Mouse (Mus musculus) left cerebral cortex, postnatal 25 days (tissue): ENCODE results near the gene Ppip5k2. TPM values are rescaled to one million over a fixed set of nuclear protein-coding genes. Genes with fewer than 3 reads are reported as not detected.
A peak's percentile ranks its signal among the peaks of the same experiment; 100 is the strongest.

Experiments used
- DNase-seq, 2 experiments: peaks; one replicate each; pipeline ENCODE4 v3.0.0; 2022; ENCODE audit warnings: low spot score in 2 of 2, mixed read lengths in 1 of 2
- intact Hi-C: fragments of 180-260 bp; cut with DNase I; formaldehyde crosslinking; loops from one replicate; pipeline ENCODE4 v1.15.1; 2025
- total RNA-seq, 2 experiments: library from RNA; stranded (reverse); gene quantifications; 2 replicates each; pipeline ENCODE4 v1.2.3; 2021

The Ppip5k2 gene
- total RNA-seq, 2 experiments from 2014 or later, result 20.9 to 26.4 TPM

GRCm38 (mm10) chr1:97761477-97761876 lies 8.7 kb downstream of the Ppip5k2 start:
- intact Hi-C loops, result no loop called here
- no peak for DNase-seq

GRCm38 (mm10) chr1:97760598-97760997 lies 9.6 kb downstream of the Ppip5k2 start:
- intact Hi-C loops, result no loop called here
- DNase-seq, result no peak

GRCm38 (mm10) chr1:97759841-97760240 lies 10.4 kb downstream of the Ppip5k2 start:
- no peak for DNase-seq
- intact Hi-C loops, result no loop called here

- DNase-seq, result no peak
- intact Hi-C loops, result no loop called here
Observed at GRCm38 (mm10) chr1:97754392-97754791, 15.8 kb downstream of the Ppip5k2 start.

DNA sequence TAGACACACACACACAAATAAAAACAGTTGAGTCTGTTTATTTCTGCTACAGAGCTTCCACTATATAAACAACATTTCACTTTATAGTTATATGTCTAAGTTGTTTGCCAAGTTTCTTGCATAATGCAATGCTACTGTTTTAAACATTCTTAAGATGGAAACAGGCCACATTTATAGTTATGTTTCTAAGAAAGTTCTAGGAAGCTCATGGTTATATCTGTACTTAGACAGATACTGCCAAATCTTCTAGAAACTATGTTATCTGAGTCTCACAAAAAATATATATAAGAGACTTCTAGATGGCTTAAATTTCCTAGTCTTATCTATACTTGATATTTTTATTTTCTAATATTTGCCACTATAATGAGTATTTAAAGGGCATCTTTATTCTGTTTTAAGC lies 17.0 kb downstream of the Ppip5k2 start:
- intact Hi-C loops, result no loop called here
- no peak for DNase-seq

DNA sequence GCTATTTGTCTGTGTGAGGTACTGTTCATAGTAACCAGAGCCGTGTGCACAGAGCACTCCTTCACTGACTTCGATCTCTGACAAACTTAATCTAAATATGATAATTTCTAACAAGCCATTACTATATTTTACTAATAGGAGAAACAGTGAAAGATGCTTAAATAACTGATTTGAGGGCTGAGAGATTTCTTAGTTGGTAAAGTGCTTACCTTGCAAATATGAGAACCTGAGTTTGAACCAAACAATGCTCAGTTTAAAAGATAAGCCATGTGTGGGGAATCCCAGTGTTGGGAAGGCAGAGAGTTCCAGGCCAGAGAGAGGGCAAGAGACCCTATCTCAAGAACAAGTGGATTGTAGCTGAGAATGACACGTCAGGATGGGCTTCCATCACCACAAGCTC lies 22.0 kb downstream of the Ppip5k2 start:
- DNase-seq, result no peak
- intact Hi-C loops, result no loop called here

GRCm38 (mm10) chr1:97746261-97746660 lies 23.9 kb downstream of the Ppip5k2 start:
- intact Hi-C loops, result no loop called here
- no peak for DNase-seq

DNA sequence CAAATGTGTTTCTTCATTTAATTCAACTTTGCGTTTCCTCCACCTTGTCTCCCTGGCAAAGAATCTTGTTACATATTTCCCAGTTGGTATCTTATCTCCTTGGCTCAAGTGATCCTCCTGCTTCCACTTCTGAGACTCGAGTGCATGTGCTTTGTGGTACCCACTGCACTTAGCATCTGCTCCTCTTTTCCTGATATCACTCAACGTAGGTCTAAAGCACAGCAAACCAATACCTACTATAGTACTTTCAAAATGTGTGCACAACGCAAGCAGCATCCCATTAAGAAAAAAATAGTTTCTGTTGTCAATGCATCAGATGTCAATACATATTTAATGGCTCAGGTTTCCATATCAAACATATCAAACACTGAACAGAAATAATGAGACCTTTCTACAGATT lies 24.5 kb downstream of the Ppip5k2 start:
- intact Hi-C loops, result no loop called here
- DNase-seq, result no peak

DNA sequence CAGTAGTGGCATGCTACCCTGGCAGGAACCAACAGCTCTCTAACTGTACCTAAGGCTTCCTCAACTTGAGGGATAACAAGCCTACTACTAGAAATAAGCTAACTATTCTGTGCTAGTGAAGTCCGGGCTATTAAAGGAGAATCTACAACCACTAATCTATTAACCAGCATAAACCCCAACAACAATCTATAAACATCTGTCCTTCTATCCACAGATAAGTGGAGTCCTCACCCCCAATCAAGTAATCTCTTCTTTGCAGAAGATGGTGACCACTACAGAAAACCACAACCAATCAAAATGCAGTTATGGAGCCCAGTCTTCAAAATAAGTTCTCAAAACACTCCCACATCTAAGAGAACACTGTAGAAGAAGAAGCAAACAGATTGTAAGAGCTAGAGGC lies 27.1 kb downstream of the Ppip5k2 start:
- intact Hi-C loops, result no loop called here
- DNase-seq, result no peak

- intact Hi-C loops, result no loop called here
Observed at GRCm38 (mm10) chr1:97729339-97729738, 40.9 kb downstream of the Ppip5k2 start.

DNA sequence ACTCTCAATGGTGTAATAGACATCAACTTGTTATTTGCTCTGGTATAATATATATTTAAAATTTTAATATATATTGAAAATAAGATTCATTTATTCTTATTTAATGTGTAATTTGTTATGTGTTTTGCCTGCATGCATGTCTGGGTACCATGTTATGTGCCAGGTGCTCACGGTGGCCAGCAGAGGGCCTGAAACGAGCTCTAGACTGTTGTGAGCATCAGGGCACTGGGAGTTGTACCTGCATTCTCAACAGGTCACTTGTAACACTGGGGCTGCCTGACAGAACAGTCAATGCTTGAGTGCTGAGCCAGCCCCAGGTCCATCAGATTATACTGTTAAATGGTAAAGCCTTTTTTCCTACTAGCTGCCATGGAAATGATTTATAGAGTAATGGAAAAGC lies 43.5 kb downstream of the Ppip5k2 start:
- no peak for DNase-seq
- intact Hi-C loops, result no loop called here

More at GRCm38 (mm10) chr1:97729339-97729738, 40.9 kb downstream of the Ppip5k2 start:
- DNase-seq, result no peak

- no peak for DNase-seq
- intact Hi-C loops, result no loop called here
Observed at GRCm38 (mm10) chr1:97718440-97718839, 51.8 kb downstream of the Ppip5k2 start.

DNA sequence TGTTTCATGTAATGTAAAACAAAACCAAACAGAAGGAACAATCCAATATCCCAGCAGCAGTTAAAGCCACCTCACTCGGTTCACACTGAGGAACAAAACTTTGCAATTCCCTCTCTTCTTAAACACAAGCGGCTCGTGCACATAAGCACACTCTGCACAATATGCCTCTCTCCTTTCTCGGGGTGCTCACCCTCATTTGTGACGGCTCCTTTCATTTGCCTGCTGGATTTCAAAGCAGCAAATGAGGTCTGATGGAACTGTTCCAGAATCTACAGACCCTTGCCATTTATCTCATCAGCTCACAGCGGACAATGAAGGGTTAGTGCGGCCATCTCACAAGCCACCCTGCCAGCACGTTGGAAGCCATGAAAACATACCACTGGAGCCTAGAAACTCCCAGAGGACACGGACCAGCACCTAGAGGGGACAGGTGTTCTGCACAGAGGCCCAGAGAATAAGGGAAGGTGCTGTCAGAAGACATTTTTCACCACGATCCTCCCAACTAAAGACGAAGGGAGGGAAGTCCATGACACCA lies 55.8 kb downstream of the Ppip5k2 start:
- DNase-seq, result no peak

DNA sequence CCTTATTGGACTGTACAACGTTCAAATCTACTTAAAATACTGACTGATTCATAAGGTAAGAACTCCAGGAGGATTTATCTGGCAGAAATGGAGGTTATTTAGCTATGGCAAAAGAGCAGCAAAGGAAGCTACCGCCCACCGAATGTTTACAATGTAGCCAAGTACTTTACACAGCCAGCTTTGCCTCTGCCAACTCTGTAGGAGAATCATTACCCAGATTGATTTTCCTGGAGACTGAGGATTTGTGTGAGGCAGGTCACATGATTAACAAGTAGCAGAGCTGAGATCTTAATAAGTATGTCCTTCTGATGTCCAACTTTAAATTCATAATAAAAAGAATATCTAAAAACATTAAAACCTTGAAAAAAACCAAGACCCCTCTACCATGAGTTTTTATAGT lies 59.7 kb downstream of the Ppip5k2 start:
- intact Hi-C loops, result no loop called here
- DNase-seq, result no peak

More for the DNA sequence above, 55.8 kb downstream of the Ppip5k2 start:
- intact Hi-C loops, result no loop called here

GRCm38 (mm10) chr1:97705389-97705788 lies 64.8 kb downstream of the Ppip5k2 start:
- DNase-seq, result no peak

DNA sequence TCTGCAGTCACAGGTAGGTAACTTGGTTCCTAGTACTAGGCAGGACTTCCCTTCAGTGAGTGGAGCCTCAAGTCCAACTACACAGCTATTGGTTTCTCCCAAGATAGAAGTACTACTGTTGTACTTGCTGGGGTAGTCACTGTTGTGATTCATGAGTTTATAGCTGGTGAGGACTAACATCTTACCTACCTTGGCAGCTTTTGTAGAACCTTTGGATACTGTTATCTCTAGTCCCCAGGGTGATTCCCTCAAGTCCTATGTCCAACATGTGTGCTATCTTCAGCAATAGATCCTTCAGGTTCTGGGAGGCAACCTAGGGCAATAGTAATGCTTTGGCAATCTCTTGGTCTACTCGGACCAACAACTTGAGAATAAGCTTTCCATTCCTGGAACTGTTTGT lies 65.6 kb downstream of the Ppip5k2 start:
- intact Hi-C loops, result no loop called here
- DNase-seq, result no peak

More at GRCm38 (mm10) chr1:97705389-97705788, 64.8 kb downstream of the Ppip5k2 start:
- intact Hi-C loops, result no loop called here

DNA sequence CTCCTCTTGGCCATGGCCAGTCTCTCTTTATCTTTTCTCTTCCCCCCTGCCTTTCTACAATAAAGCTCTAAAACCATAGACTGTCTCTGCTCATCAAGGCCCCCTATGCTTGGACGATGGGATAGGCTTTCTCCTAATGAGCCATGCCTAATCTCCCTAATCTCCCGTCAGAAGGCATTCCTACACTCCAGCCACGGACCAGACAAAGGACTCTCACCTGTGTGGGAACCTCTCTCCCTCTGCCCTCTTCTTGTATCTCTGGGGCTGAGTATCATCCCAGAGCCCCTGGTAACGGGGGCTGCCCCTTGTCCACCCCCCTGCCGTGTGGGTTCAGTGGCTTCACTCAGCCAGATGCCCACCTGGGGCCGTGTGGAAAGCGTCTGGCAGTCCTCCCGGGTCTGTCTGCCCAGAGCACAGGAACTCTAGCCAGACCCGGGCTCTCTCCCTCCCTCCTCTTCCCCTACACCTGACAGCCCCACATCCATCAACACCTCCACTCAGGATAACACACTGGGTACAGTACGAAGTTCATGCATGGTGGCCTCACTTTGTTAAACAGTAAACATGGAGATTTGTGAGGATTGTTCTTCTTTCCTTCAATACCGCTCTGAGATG lies 71.1 kb downstream of the Ppip5k2 start:
- DNase-seq, result no peak
- intact Hi-C loops, result no loop called here

GRCm38 (mm10) chr1:97697273-97697672 lies 72.9 kb downstream of the Ppip5k2 start:
- intact Hi-C loops, result no loop called here
- no peak for DNase-seq

DNA sequence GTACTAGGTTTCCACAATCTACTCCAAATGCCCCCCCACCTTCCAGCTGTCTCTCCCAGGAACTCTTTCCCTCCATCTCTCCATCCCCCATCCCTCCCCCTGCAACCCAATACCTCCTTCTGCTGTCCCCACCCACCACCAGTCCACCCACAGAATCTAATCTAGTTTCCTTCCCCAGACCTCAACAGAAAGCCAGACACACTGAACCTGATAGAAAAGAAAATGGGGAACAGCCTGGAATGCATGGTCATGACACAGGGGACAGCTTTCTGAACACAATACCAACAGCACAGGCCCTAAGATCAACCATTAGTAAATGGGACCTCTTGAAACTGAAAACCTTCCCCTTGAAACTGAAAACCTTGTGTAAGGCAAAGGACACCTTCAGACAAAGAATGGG lies 76.4 kb downstream of the Ppip5k2 start:
- intact Hi-C loops, result no loop called here
- DNase-seq, result no peak

DNA sequence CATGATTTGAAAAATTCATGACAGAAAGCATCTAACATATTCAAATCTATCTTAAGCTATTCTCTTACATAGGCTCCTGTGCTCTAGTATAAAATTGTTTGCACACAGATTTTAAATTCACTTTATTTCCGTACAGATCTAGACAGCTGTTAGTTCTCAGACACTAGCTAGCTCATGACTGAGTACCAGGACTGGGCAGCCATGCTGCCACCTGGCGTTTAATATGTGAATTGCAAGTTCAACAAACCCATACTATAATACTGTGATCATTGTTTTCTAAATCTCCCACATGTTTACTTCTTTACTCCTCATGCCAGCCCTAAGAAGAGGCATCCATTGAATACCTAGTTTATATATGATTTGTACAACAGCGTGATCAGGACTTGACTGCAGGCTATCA lies 81.5 kb downstream of the Ppip5k2 start:
- intact Hi-C loops, result loop anchor here (2.0 to 10.0 kb wide), 4 partner anchors 192 to 844 kb away; no protein-coding TSS in a partner anchor
- DNase-seq, result peak; percentile 34 to 47

- DNase-seq, result no peak
- intact Hi-C loops, result no loop called here
Observed at GRCm38 (mm10) chr1:97676526-97677177, 93.6 kb downstream of the Ppip5k2 start.
